Mouse (Mus musculus): ENCODE measurements at regions not wholly inside any gene's neighbourhood (a gene's known extent, or its start where the extent isn't known, plus 50 kb on each side); places are given as distances from the start of the nearest gene placed in this dataset.

- Histone ChIP-seq H3K4me1 (ENCODE audit: control insufficient read depth, insufficient read depth, low read length) (no peaks in the 10 kb centered on the region), H3K27ac (ENCODE audit: insufficient read depth, low read length) (no peak overlapping the region), H3K4me3 (ENCODE audit: insufficient read depth, low read length) (no peak overlapping the region)
- TF ChIP-seq CTCF (IDR thresholded peaks at IDR 0.05; ENCODE audit: borderline replicate concordance, insufficient read depth, low read length) (no peak), POLR2A (IDR thresholded peaks at IDR 0.05; ENCODE audit: low read depth, low read length) (no peak)
Measured at GRCm38 (mm10) chr8:8892996-8893395, 202.7 kb upstream of the Arglu1 start.

GRCm38 (mm10) chr8:8877286-8877685, 187.0 kb upstream of the Arglu1 start:
- H3K4me3 ChIP-seq (ENCODE audit: insufficient read depth, low read length): no peak overlapping the region
- H3K4me1 ChIP-seq (ENCODE audit: control insufficient read depth, insufficient read depth, low read length): no peaks in the 10 kb centered on the region
- no peak overlapping the region for H3K27ac ChIP-seq (ENCODE audit: insufficient read depth, low read length)
- TF ChIP-seq CTCF (IDR thresholded peaks at IDR 0.05; ENCODE audit: borderline replicate concordance, insufficient read depth, low read length): no peak
- no peak for TF ChIP-seq POLR2A (IDR thresholded peaks at IDR 0.05; ENCODE audit: low read depth, low read length)

- no peak overlapping the region for H3K27ac ChIP-seq (ENCODE audit: insufficient read depth, low read length)
Measured at GRCm38 (mm10) chr8:8876879-8877278, 186.6 kb upstream of the Arglu1 start.

GRCm38 (mm10) chr8:8876469-8876868, 186.1 kb upstream of the Arglu1 start:
- TF ChIP-seq CTCF (IDR thresholded peaks at IDR 0.05; ENCODE audit: borderline replicate concordance, insufficient read depth, low read length) (no peak), POLR2A (IDR thresholded peaks at IDR 0.05; ENCODE audit: low read depth, low read length) (no peak)
- no peak overlapping the region for H3K4me3 ChIP-seq (ENCODE audit: insufficient read depth, low read length)
- no peaks in the 10 kb centered on the region for H3K4me1 ChIP-seq (ENCODE audit: control insufficient read depth, insufficient read depth, low read length)
- no peak overlapping the region for H3K27ac ChIP-seq (ENCODE audit: insufficient read depth, low read length)

More at GRCm38 (mm10) chr8:8876879-8877278, 186.6 kb upstream of the Arglu1 start:
- Histone ChIP-seq H3K4me3 (ENCODE audit: insufficient read depth, low read length) (no peak overlapping the region), H3K4me1 (ENCODE audit: control insufficient read depth, insufficient read depth, low read length) (no peaks in the 10 kb centered on the region)
- TF ChIP-seq CTCF (IDR thresholded peaks at IDR 0.05; ENCODE audit: borderline replicate concordance, insufficient read depth, low read length): no peak
- TF ChIP-seq POLR2A (IDR thresholded peaks at IDR 0.05; ENCODE audit: low read depth, low read length): no peak

GRCm38 (mm10) chr8:8871938-8872337, 181.6 kb upstream of the Arglu1 start:
- TF ChIP-seq POLR2A (IDR thresholded peaks at IDR 0.05; ENCODE audit: low read depth, low read length): no peak
- TF ChIP-seq CTCF (IDR thresholded peaks at IDR 0.05; ENCODE audit: borderline replicate concordance, insufficient read depth, low read length): no peak
- Histone ChIP-seq H3K4me1 (ENCODE audit: control insufficient read depth, insufficient read depth, low read length) (no peaks in the 10 kb centered on the region), H3K4me3 (ENCODE audit: insufficient read depth, low read length) (no peak overlapping the region), H3K27ac (ENCODE audit: insufficient read depth, low read length) (no peak overlapping the region)

GRCm38 (mm10) chr8:8871039-8871438, 180.7 kb upstream of the Arglu1 start:
- no peaks in the 10 kb centered on the region for H3K4me1 ChIP-seq (ENCODE audit: control insufficient read depth, insufficient read depth, low read length)
- TF ChIP-seq POLR2A (IDR thresholded peaks at IDR 0.05; ENCODE audit: low read depth, low read length) (no peak), CTCF (IDR thresholded peaks at IDR 0.05; ENCODE audit: borderline replicate concordance, insufficient read depth, low read length) (no peak)
- H3K27ac ChIP-seq (ENCODE audit: insufficient read depth, low read length): no peak overlapping the region
- no peak overlapping the region for H3K4me3 ChIP-seq (ENCODE audit: insufficient read depth, low read length)

- no peak overlapping the region for H3K4me3 ChIP-seq (ENCODE audit: insufficient read depth, low read length)
- no peak overlapping the region for H3K27ac ChIP-seq (ENCODE audit: insufficient read depth, low read length)
- H3K4me1 ChIP-seq (ENCODE audit: control insufficient read depth, insufficient read depth, low read length): no peaks in the 10 kb centered on the region; the same call in 1 of the 2 replicates
- TF ChIP-seq POLR2A (IDR thresholded peaks at IDR 0.05; ENCODE audit: low read depth, low read length) (no peak), CTCF (IDR thresholded peaks at IDR 0.05; ENCODE audit: borderline replicate concordance, insufficient read depth, low read length) (no peak)
Measured at GRCm38 (mm10) chr8:8870487-8870886, 180.2 kb upstream of the Arglu1 start.

- Histone ChIP-seq H3K4me3 (ENCODE audit: insufficient read depth, low read length) (no peak overlapping the region), H3K4me1 (ENCODE audit: control insufficient read depth, insufficient read depth, low read length) (no peaks in the 10 kb centered on the region; the same call in 1 of the 2 replicates), H3K27ac (ENCODE audit: insufficient read depth, low read length) (no peak overlapping the region)
- TF ChIP-seq CTCF (IDR thresholded peaks at IDR 0.05; ENCODE audit: borderline replicate concordance, insufficient read depth, low read length) (no peak), POLR2A (IDR thresholded peaks at IDR 0.05; ENCODE audit: low read depth, low read length) (no peak)
Measured at GRCm38 (mm10) chr8:8869338-8869737, 179.0 kb upstream of the Arglu1 start.

GRCm38 (mm10) chr8:8867924-8868323, 177.6 kb upstream of the Arglu1 start:
- Histone ChIP-seq H3K4me3 (ENCODE audit: insufficient read depth, low read length) (no peak overlapping the region), H3K27ac (ENCODE audit: insufficient read depth, low read length) (no peak overlapping the region), H3K4me1 (ENCODE audit: control insufficient read depth, insufficient read depth, low read length) (no peaks in the 10 kb centered on the region; the same call in 1 of the 2 replicates)
- TF ChIP-seq POLR2A (IDR thresholded peaks at IDR 0.05; ENCODE audit: low read depth, low read length): no peak
- no peak for TF ChIP-seq CTCF (IDR thresholded peaks at IDR 0.05; ENCODE audit: borderline replicate concordance, insufficient read depth, low read length)

- TF ChIP-seq POLR2A (IDR thresholded peaks at IDR 0.05; ENCODE audit: low read depth, low read length): no peak
- no peak for TF ChIP-seq CTCF (IDR thresholded peaks at IDR 0.05; ENCODE audit: borderline replicate concordance, insufficient read depth, low read length)
- no peaks in the 10 kb centered on the region; the same call in 1 of the 2 replicates for H3K4me1 ChIP-seq (ENCODE audit: control insufficient read depth, insufficient read depth, low read length)
- no peak overlapping the region for H3K4me3 ChIP-seq (ENCODE audit: insufficient read depth, low read length)
- no peak overlapping the region for H3K27ac ChIP-seq (ENCODE audit: insufficient read depth, low read length)
Measured at GRCm38 (mm10) chr8:8867126-8867777, 176.9 kb upstream of the Arglu1 start.
